In the genomic region with DNA sequence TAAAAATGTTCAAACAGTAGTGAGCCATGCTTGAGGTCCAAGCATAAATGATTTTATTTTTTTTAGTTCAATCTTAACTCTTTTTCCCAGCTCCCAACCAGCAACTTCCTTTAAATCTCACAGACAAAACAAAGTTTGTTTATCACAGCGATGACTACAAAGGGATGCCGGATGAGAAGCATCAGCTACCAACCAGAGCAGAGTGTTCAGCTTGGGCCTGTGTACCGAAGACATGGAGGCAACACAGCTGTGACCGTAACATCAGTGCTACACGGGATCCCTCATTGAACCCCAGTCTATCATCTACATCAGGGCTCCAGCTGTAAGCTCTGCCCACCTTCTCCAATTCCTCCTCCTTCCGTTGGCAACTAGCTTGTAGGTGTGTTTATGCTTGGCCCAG, we compare ENCODE assay signal across 25 mouse cellular contexts.
"Had no signal": no experiment of that assay in that cellular context is flagged by ENCODE, and none has a peak within 500 bp of the region (broad histone marks: within the 10 kb centered on the region; RNA-seq: fewer than 3 reads in every experiment).

No protein-coding gene starts in this region.

- DNase-seq: forebrain, postnatal 0 days; gastrocnemius, postnatal 14 days; gastrocnemius, postnatal 36 days; heart, adult 11 months; heart, adult 2 months; heart, postnatal 14 days; heart, postnatal 36 days; kidney, adult 11 months; kidney, adult 2 months; kidney, adult 9 months; kidney, postnatal 14 days; kidney, postnatal 36 days; layer of hippocampus, adult 9-11 months; layer of hippocampus, postnatal 36 days; left cerebral cortex, postnatal 4 days had no signal

- H3K4me3 ChIP-seq: heart, adult 2 months; heart, embryonic 13.5 days; heart, embryonic 15.5 days; hindbrain, embryonic 13.5 days; hindbrain, embryonic 15.5 days; kidney, embryonic 15.5 days; limb, embryonic 13.5 days; limb, embryonic 15.5 days had no signal

- H3K9ac ChIP-seq: forebrain, postnatal 0 days; heart, embryonic 13.5 days; heart, embryonic 15.5 days; hindbrain, embryonic 13.5 days; hindbrain, embryonic 15.5 days; kidney, embryonic 15.5 days; limb, embryonic 13.5 days; limb, embryonic 15.5 days had no signal

- H3K27me3 ChIP-seq: hindbrain, embryonic 15.5 days; kidney, embryonic 15.5 days; limb, embryonic 13.5 days; limb, embryonic 15.5 days had no signal

- H3K9me3 ChIP-seq: hindbrain, embryonic 15.5 days; limb, embryonic 15.5 days had no signal

- H3K36me3 ChIP-seq: heart, embryonic 13.5 days; heart, embryonic 15.5 days; hindbrain, embryonic 13.5 days; hindbrain, embryonic 15.5 days; limb, embryonic 15.5 days had no signal

- H3K27ac ChIP-seq: heart, adult 2 months; heart, embryonic 13.5 days; heart, embryonic 15.5 days; hindbrain, embryonic 13.5 days; hindbrain, embryonic 15.5 days; hindbrain, postnatal 0 days; kidney, embryonic 15.5 days; limb, embryonic 13.5 days; limb, embryonic 15.5 days had no signal

- ATAC-seq: forebrain, postnatal 0 days; hindbrain, postnatal 0 days; intestine, embryonic 16.5 days had no signal

- H3K4me2 ChIP-seq: heart, embryonic 11.5 days; heart, embryonic 13.5 days; heart, embryonic 15.5 days; hindbrain, embryonic 13.5 days; hindbrain, embryonic 15.5 days; kidney, embryonic 15.5 days; limb, embryonic 13.5 days; limb, embryonic 15.5 days had no signal
